Mouse (Mus musculus): ENCODE measurements around the gene Clptm1l. TPM values are rescaled to one million over a fixed set of nuclear protein-coding genes. Genes with fewer than 3 reads are reported as not detected.

Gene Clptm1l
- polyA plus RNA-seq, 1 experiment from 2014 or later: 72.2 TPM

GRCm38 (mm10) chr13:73620637-73621036, 16.8 kb downstream of the Clptm1l start:
- no peak for ATAC-seq (ENCODE audit: insufficient read depth)
- peaks cover 61% of the 10 kb centered on the region for H3K36me3 ChIP-seq (replicated peaks)
- no peak overlapping the region for H3K27ac ChIP-seq (replicated peaks)
- H3K9me3 ChIP-seq (replicated peaks): no peaks in the 10 kb centered on the region
- H3K4me3 ChIP-seq (replicated peaks): no peak overlapping the region
- H3K4me2 ChIP-seq: no peak overlapping the region
- H3K27me3 ChIP-seq: no peaks in the 10 kb centered on the region
- WGBS (ENCODE audit: insufficient replicate concordance): 55% methylated on average over 6 of the region's 6 CpGs
- no peak overlapping the region for H3K9ac ChIP-seq
- H3K4me1 ChIP-seq (replicated peaks): no peaks in the 10 kb centered on the region

- peak overlapping the region; percentile 72 for H3K4me2 ChIP-seq
- WGBS (ENCODE audit: insufficient replicate concordance): 34% methylated on average over 6 of the region's 6 CpGs
- H3K27me3 ChIP-seq: no peaks in the 10 kb centered on the region; the same call in 1 of the 2 replicates
- peaks cover 8% of the 10 kb centered on the region for H3K36me3 ChIP-seq (replicated peaks)
- no peaks in the 10 kb centered on the region for H3K9me3 ChIP-seq (replicated peaks)
- H3K27ac ChIP-seq (replicated peaks): peak overlapping the region; percentile 59; the same call in 1 of the 2 replicates
- H3K4me3 ChIP-seq (replicated peaks): peak overlapping the region; percentile 52
- peaks cover 27% of the 10 kb centered on the region for H3K4me1 ChIP-seq (replicated peaks)
- ATAC-seq (ENCODE audit: insufficient read depth): peak; percentile 8; the same call in 1 of the 2 replicates
- H3K9ac ChIP-seq: 0 out of 2 replicates have a peak overlapping the region, but pooled peaks have one; percentile 37
These were observed 22.6 kb downstream of the Clptm1l start for GRCm38 (mm10) chr13:73626410-73626744.

GRCm38 (mm10) chr13:73626745-73627549, 23.1 kb downstream of the Clptm1l start, which contains the start of gene Tert:
Tert (plus strand) TSS chr13:73626911.
- Histone ChIP-seq H3K9ac (peak within 1 kb of the TSS; percentile 37; the same call in 1 of the 2 replicates), H3K4me3 (replicated peaks) (peak within 1 kb of the TSS; percentile 52), H3K36me3 (replicated peaks) (peaks cover 2% of the 10 kb centered on the region; the same call in 1 of the 2 replicates), H3K27me3 (no peaks in the 10 kb centered on the region; the same call in 1 of the 2 replicates), H3K9me3 (replicated peaks) (no peaks in the 10 kb centered on the region), H3K4me1 (replicated peaks) (peaks cover 27% of the 10 kb centered on the region), H3K4me2 (peak within 1 kb of the TSS; percentile 72), H3K27ac (replicated peaks) (peak within 1 kb of the TSS; percentile 59)
- WGBS (ENCODE audit: insufficient replicate concordance): 17% methylated on average over 47 of the region's 47 CpGs
- ATAC-seq (ENCODE audit: insufficient read depth): peak; percentile 65

GRCm38 (mm10) chr13:73628586-73629113, 24.8 kb downstream of the Clptm1l start:
- Histone ChIP-seq H3K4me1 (replicated peaks) (peaks cover 27% of the 10 kb centered on the region), H3K27ac (replicated peaks) (no peak overlapping the region), H3K4me3 (replicated peaks) (no peak overlapping the region), H3K4me2 (no peak overlapping the region), H3K27me3 (no peaks in the 10 kb centered on the region; the same call in 1 of the 2 replicates), H3K9ac (no peak overlapping the region), H3K36me3 (replicated peaks) (no peaks in the 10 kb centered on the region), H3K9me3 (replicated peaks) (no peaks in the 10 kb centered on the region)
- no peak for ATAC-seq (ENCODE audit: insufficient read depth)
- WGBS (ENCODE audit: insufficient replicate concordance): 44% methylated on average over 11 of the region's 11 CpGs

- H3K27ac ChIP-seq (replicated peaks): no peak overlapping the region
- no peak overlapping the region for H3K4me3 ChIP-seq (replicated peaks)
- no peaks in the 10 kb centered on the region; the same call in 1 of the 2 replicates for H3K27me3 ChIP-seq
- H3K9ac ChIP-seq: no peak overlapping the region
- peaks cover 18% of the 10 kb centered on the region for H3K4me1 ChIP-seq (replicated peaks)
- no peak for ATAC-seq (ENCODE audit: insufficient read depth)
- no peaks in the 10 kb centered on the region for H3K36me3 ChIP-seq (replicated peaks)
- no peaks in the 10 kb centered on the region for H3K9me3 ChIP-seq (replicated peaks)
- WGBS (ENCODE audit: insufficient replicate concordance): 65% methylated on average over 3 of the region's 3 CpGs
- H3K4me2 ChIP-seq: no peak overlapping the region
These were observed 28.0 kb downstream of the Clptm1l start for GRCm38 (mm10) chr13:73631837-73632236.

GRCm38 (mm10) chr13:73637826-73638225, 34.0 kb downstream of the Clptm1l start:
- H3K9ac ChIP-seq: no peak overlapping the region
- no peak overlapping the region for H3K27ac ChIP-seq (replicated peaks)
- 52% methylated on average over 6 of the region's 6 CpGs for WGBS (ENCODE audit: insufficient replicate concordance)
- H3K4me1 ChIP-seq (replicated peaks): no peaks in the 10 kb centered on the region; the same call in 1 of the 2 replicates
- H3K9me3 ChIP-seq (replicated peaks): no peaks in the 10 kb centered on the region
- H3K4me2 ChIP-seq: no peak overlapping the region
- H3K4me3 ChIP-seq (replicated peaks): no peak overlapping the region
- H3K36me3 ChIP-seq (replicated peaks): no peaks in the 10 kb centered on the region
- H3K27me3 ChIP-seq: no peaks in the 10 kb centered on the region
- no peak for ATAC-seq (ENCODE audit: insufficient read depth)

- WGBS (ENCODE audit: insufficient replicate concordance): 64% methylated on average over 4 of the region's 4 CpGs
These were observed 37.5 kb downstream of the Clptm1l start for GRCm38 (mm10) chr13:73641296-73641695.

GRCm38 (mm10) chr13:73646397-73647087, 42.7 kb downstream of the Clptm1l start:
- WGBS (ENCODE audit: insufficient replicate concordance): 24% methylated on average over 6 of the region's 6 CpGs
- no peak overlapping the region for H3K4me2 ChIP-seq
- no peaks in the 10 kb centered on the region for H3K27me3 ChIP-seq
- no peak overlapping the region for H3K27ac ChIP-seq (replicated peaks)
- H3K36me3 ChIP-seq (replicated peaks): no peaks in the 10 kb centered on the region
- H3K9ac ChIP-seq: no peak overlapping the region
- no peaks in the 10 kb centered on the region for H3K4me1 ChIP-seq (replicated peaks)
- no peak overlapping the region for H3K4me3 ChIP-seq (replicated peaks)
- no peaks in the 10 kb centered on the region for H3K9me3 ChIP-seq (replicated peaks)
- ATAC-seq (ENCODE audit: insufficient read depth): no peak

More at GRCm38 (mm10) chr13:73641296-73641695, 37.5 kb downstream of the Clptm1l start:
- Histone ChIP-seq H3K9ac (no peak overlapping the region), H3K9me3 (replicated peaks) (no peaks in the 10 kb centered on the region), H3K4me3 (replicated peaks) (no peak overlapping the region), H3K27me3 (no peaks in the 10 kb centered on the region), H3K4me1 (replicated peaks) (no peaks in the 10 kb centered on the region; the same call in 1 of the 2 replicates), H3K4me2 (no peak overlapping the region), H3K27ac (replicated peaks) (no peak overlapping the region), H3K36me3 (replicated peaks) (no peaks in the 10 kb centered on the region)
- no peak for ATAC-seq (ENCODE audit: insufficient read depth)

GRCm38 (mm10) chr13:73653266-73653665, 49.5 kb downstream of the Clptm1l start:
- no peaks in the 10 kb centered on the region for H3K36me3 ChIP-seq (replicated peaks)
- no peaks in the 10 kb centered on the region for H3K27me3 ChIP-seq
- no peak overlapping the region for H3K4me2 ChIP-seq
- WGBS (ENCODE audit: insufficient replicate concordance): 66% methylated on average over 3 of the region's 3 CpGs
- H3K4me1 ChIP-seq (replicated peaks): no peaks in the 10 kb centered on the region
- H3K27ac ChIP-seq (replicated peaks): no peak overlapping the region
- H3K9ac ChIP-seq: no peak overlapping the region
- no peak overlapping the region for H3K4me3 ChIP-seq (replicated peaks)
- no peaks in the 10 kb centered on the region for H3K9me3 ChIP-seq (replicated peaks)
- ATAC-seq (ENCODE audit: insufficient read depth): no peak

- Histone ChIP-seq H3K27me3 (no peaks in the 10 kb centered on the region), H3K4me1 (replicated peaks) (no peaks in the 10 kb centered on the region), H3K36me3 (replicated peaks) (no peaks in the 10 kb centered on the region), H3K9me3 (replicated peaks) (no peaks in the 10 kb centered on the region), H3K27ac (replicated peaks) (no peak overlapping the region), H3K4me2 (no peak overlapping the region), H3K4me3 (replicated peaks) (no peak overlapping the region), H3K9ac (no peak overlapping the region)
- WGBS (ENCODE audit: insufficient replicate concordance): 54% methylated on average over 3 of the region's 3 CpGs
- ATAC-seq (ENCODE audit: insufficient read depth): no peak
These were observed 51.2 kb downstream of the Clptm1l start for GRCm38 (mm10) chr13:73654976-73655375.

GRCm38 (mm10) chr13:73658953-73659352, 55.1 kb downstream of the Clptm1l start:
- Histone ChIP-seq H3K9me3 (replicated peaks) (no peaks in the 10 kb centered on the region), H3K36me3 (replicated peaks) (no peaks in the 10 kb centered on the region), H3K27me3 (no peaks in the 10 kb centered on the region), H3K4me2 (no peak overlapping the region), H3K4me1 (replicated peaks) (no peaks in the 10 kb centered on the region), H3K4me3 (replicated peaks) (no peak overlapping the region), H3K27ac (replicated peaks) (no peak overlapping the region), H3K9ac (no peak overlapping the region)
- 38% methylated on average over 2 of the region's 2 CpGs for WGBS (ENCODE audit: insufficient replicate concordance)
- no peak for ATAC-seq (ENCODE audit: insufficient read depth)

Data from liver, embryonic 15.5 days (tissue).